Mouse (Mus musculus): ENCODE measurements at regions not wholly inside any gene's neighbourhood (a gene's known extent, or its start where the extent isn't known, plus 50 kb on each side); places are given as distances from the start of the nearest gene placed in this dataset.

GRCm38 (mm10) chr13:116619105-116619504, 309.6 kb upstream of the Isl1 start:
- no peak overlapping the region for H3K9ac ChIP-seq (ENCODE audit: low read length)
- 95% methylated on average over 5 of the region's 5 CpGs for WGBS

GRCm38 (mm10) chr13:116596346-116596745, 286.9 kb upstream of the Isl1 start:
- H3K27me3 ChIP-seq (ENCODE audit: control insufficient read depth, insufficient read depth, low read length): no peaks in the 10 kb centered on the region
- no peak overlapping the region for H3K27ac ChIP-seq (ENCODE audit: low read depth, low read length)
- no peaks in the 10 kb centered on the region for H3K36me3 ChIP-seq (ENCODE audit: control insufficient read depth, insufficient read depth, low read length)
- no peak overlapping the region for H3K4me2 ChIP-seq (ENCODE audit: low read depth, low read length, severe bottlenecking)
- ATAC-seq (replicated peaks; ENCODE audit: low FRiP score) (no peak), DNase-seq (ENCODE audit: low spot score) (no peak)
- no peaks in the 10 kb centered on the region for H3K9me3 ChIP-seq (ENCODE audit: control insufficient read depth, low read length)
- H3K4me1 ChIP-seq (replicated peaks; ENCODE audit: control insufficient read depth, insufficient read depth, low read length): no peaks in the 10 kb centered on the region
- no peak overlapping the region for H3K4me3 ChIP-seq (ENCODE audit: low read depth, low read length)
- 89% methylated on average over 4 of the region's 4 CpGs for WGBS
- H3K9ac ChIP-seq (ENCODE audit: low read length): no peak overlapping the region

More at GRCm38 (mm10) chr13:116619105-116619504, 309.6 kb upstream of the Isl1 start:
- Histone ChIP-seq H3K27ac (ENCODE audit: low read depth, low read length) (no peak overlapping the region), H3K36me3 (ENCODE audit: control insufficient read depth, insufficient read depth, low read length) (no peaks in the 10 kb centered on the region), H3K4me1 (replicated peaks; ENCODE audit: control insufficient read depth, insufficient read depth, low read length) (no peaks in the 10 kb centered on the region), H3K9me3 (ENCODE audit: control insufficient read depth, low read length) (no peaks in the 10 kb centered on the region), H3K4me3 (ENCODE audit: low read depth, low read length) (no peak overlapping the region), H3K27me3 (ENCODE audit: control insufficient read depth, insufficient read depth, low read length) (no peaks in the 10 kb centered on the region), H3K4me2 (ENCODE audit: low read depth, low read length, severe bottlenecking) (no peak overlapping the region)
- ATAC-seq (replicated peaks; ENCODE audit: low FRiP score) (no peak), DNase-seq (ENCODE audit: low spot score) (no peak)

- Histone ChIP-seq H3K27me3 (ENCODE audit: control insufficient read depth, insufficient read depth, low read length) (no peaks in the 10 kb centered on the region), H3K9me3 (ENCODE audit: control insufficient read depth, low read length) (no peaks in the 10 kb centered on the region), H3K36me3 (ENCODE audit: control insufficient read depth, insufficient read depth, low read length) (no peaks in the 10 kb centered on the region), H3K9ac (ENCODE audit: low read length) (no peak overlapping the region), H3K27ac (ENCODE audit: low read depth, low read length) (no peak overlapping the region), H3K4me3 (ENCODE audit: low read depth, low read length) (no peak overlapping the region), H3K4me1 (replicated peaks; ENCODE audit: control insufficient read depth, insufficient read depth, low read length) (no peaks in the 10 kb centered on the region), H3K4me2 (ENCODE audit: low read depth, low read length, severe bottlenecking) (no peak overlapping the region)
- 98% methylated on average over 2 of the region's 2 CpGs for WGBS
- DNase-seq (ENCODE audit: low spot score): no peak
- ATAC-seq (replicated peaks; ENCODE audit: low FRiP score): no peak
These were observed 286.0 kb upstream of the Isl1 start for GRCm38 (mm10) chr13:116595512-116595911.

GRCm38 (mm10) chr13:116575958-116576335, 266.5 kb upstream of the Isl1 start:
- no peak overlapping the region for H3K9ac ChIP-seq (ENCODE audit: low read length)
- no peak overlapping the region for H3K4me3 ChIP-seq (ENCODE audit: low read depth, low read length)
- ATAC-seq (replicated peaks; ENCODE audit: low FRiP score): peak; percentile 39
- H3K4me1 ChIP-seq (replicated peaks; ENCODE audit: control insufficient read depth, insufficient read depth, low read length): no peaks in the 10 kb centered on the region
- H3K27ac ChIP-seq (ENCODE audit: low read depth, low read length): no peak overlapping the region
- H3K36me3 ChIP-seq (ENCODE audit: control insufficient read depth, insufficient read depth, low read length): no peaks in the 10 kb centered on the region
- no peak for DNase-seq (ENCODE audit: low spot score)
- no peaks in the 10 kb centered on the region for H3K9me3 ChIP-seq (ENCODE audit: control insufficient read depth, low read length)
- H3K4me2 ChIP-seq (ENCODE audit: low read depth, low read length, severe bottlenecking): no peak overlapping the region
- peaks cover 3% of the 10 kb centered on the region for H3K27me3 ChIP-seq (ENCODE audit: control insufficient read depth, insufficient read depth, low read length)

GRCm38 (mm10) chr13:116575274-116575957, 265.9 kb upstream of the Isl1 start:
- peaks cover 3% of the 10 kb centered on the region for H3K27me3 ChIP-seq (ENCODE audit: control insufficient read depth, insufficient read depth, low read length)
- DNase-seq (ENCODE audit: low spot score): peak; percentile 66
- WGBS: 17% methylated on average over 11 of the region's 11 CpGs
- no peaks in the 10 kb centered on the region for H3K4me1 ChIP-seq (replicated peaks; ENCODE audit: control insufficient read depth, insufficient read depth, low read length)
- H3K4me2 ChIP-seq (ENCODE audit: low read depth, low read length, severe bottlenecking): no peak overlapping the region
- no peak overlapping the region for H3K9ac ChIP-seq (ENCODE audit: low read length)
- H3K4me3 ChIP-seq (ENCODE audit: low read depth, low read length): no peak overlapping the region
- no peaks in the 10 kb centered on the region for H3K9me3 ChIP-seq (ENCODE audit: control insufficient read depth, low read length)
- no peak overlapping the region for H3K27ac ChIP-seq (ENCODE audit: low read depth, low read length)
- ATAC-seq (replicated peaks; ENCODE audit: low FRiP score): peak; percentile 93
- no peaks in the 10 kb centered on the region for H3K36me3 ChIP-seq (ENCODE audit: control insufficient read depth, insufficient read depth, low read length)

- no peak for ATAC-seq (replicated peaks; ENCODE audit: low FRiP score)
- DNase-seq (ENCODE audit: low spot score): no peak
- Histone ChIP-seq H3K27ac (ENCODE audit: low read depth, low read length) (no peak overlapping the region), H3K36me3 (ENCODE audit: control insufficient read depth, insufficient read depth, low read length) (no peaks in the 10 kb centered on the region), H3K9me3 (ENCODE audit: control insufficient read depth, low read length) (no peaks in the 10 kb centered on the region), H3K4me3 (ENCODE audit: low read depth, low read length) (no peak overlapping the region), H3K27me3 (ENCODE audit: control insufficient read depth, insufficient read depth, low read length) (no peaks in the 10 kb centered on the region), H3K4me1 (replicated peaks; ENCODE audit: control insufficient read depth, insufficient read depth, low read length) (no peaks in the 10 kb centered on the region), H3K4me2 (ENCODE audit: low read depth, low read length, severe bottlenecking) (no peak overlapping the region), H3K9ac (ENCODE audit: low read length) (no peak overlapping the region)
- 79% methylated on average over 4 of the region's 4 CpGs for WGBS
These were observed 245.6 kb upstream of the Isl1 start for GRCm38 (mm10) chr13:116555053-116555452.

- H3K4me1 ChIP-seq (replicated peaks; ENCODE audit: control insufficient read depth, insufficient read depth, low read length): no peaks in the 10 kb centered on the region
- H3K36me3 ChIP-seq (ENCODE audit: control insufficient read depth, insufficient read depth, low read length): no peaks in the 10 kb centered on the region
- no peaks in the 10 kb centered on the region for H3K27me3 ChIP-seq (ENCODE audit: control insufficient read depth, insufficient read depth, low read length)
- 91% methylated on average over 3 of the region's 3 CpGs for WGBS
- H3K4me2 ChIP-seq (ENCODE audit: low read depth, low read length, severe bottlenecking): no peak overlapping the region
- no peak overlapping the region for H3K4me3 ChIP-seq (ENCODE audit: low read depth, low read length)
- no peaks in the 10 kb centered on the region for H3K9me3 ChIP-seq (ENCODE audit: control insufficient read depth, low read length)
- H3K9ac ChIP-seq (ENCODE audit: low read length): no peak overlapping the region
- H3K27ac ChIP-seq (ENCODE audit: low read depth, low read length): no peak overlapping the region
- ATAC-seq (replicated peaks; ENCODE audit: low FRiP score) (no peak), DNase-seq (ENCODE audit: low spot score) (no peak)
These were observed 225.7 kb upstream of the Isl1 start for GRCm38 (mm10) chr13:116535211-116535610.

GRCm38 (mm10) chr13:116533163-116533562, 223.7 kb upstream of the Isl1 start:
- no peak for DNase-seq (ENCODE audit: low spot score)
- H3K4me3 ChIP-seq (ENCODE audit: low read depth, low read length): no peak overlapping the region
- no peak overlapping the region for H3K4me2 ChIP-seq (ENCODE audit: low read depth, low read length, severe bottlenecking)
- H3K9me3 ChIP-seq (ENCODE audit: control insufficient read depth, low read length): no peaks in the 10 kb centered on the region
- H3K27me3 ChIP-seq (ENCODE audit: control insufficient read depth, insufficient read depth, low read length): no peaks in the 10 kb centered on the region
- H3K27ac ChIP-seq (ENCODE audit: low read depth, low read length): no peak overlapping the region
- ATAC-seq (replicated peaks; ENCODE audit: low FRiP score): no peak
- no peaks in the 10 kb centered on the region for H3K4me1 ChIP-seq (replicated peaks; ENCODE audit: control insufficient read depth, insufficient read depth, low read length)
- H3K36me3 ChIP-seq (ENCODE audit: control insufficient read depth, insufficient read depth, low read length): no peaks in the 10 kb centered on the region
- no peak overlapping the region for H3K9ac ChIP-seq (ENCODE audit: low read length)
- 85% methylated on average over 3 of the region's 3 CpGs for WGBS

GRCm38 (mm10) chr13:116528289-116528688, 218.8 kb upstream of the Isl1 start:
- Histone ChIP-seq H3K4me3 (ENCODE audit: low read depth, low read length) (no peak overlapping the region), H3K4me1 (replicated peaks; ENCODE audit: control insufficient read depth, insufficient read depth, low read length) (peaks cover 3% of the 10 kb centered on the region; the same call in 1 of the 2 replicates), H3K4me2 (ENCODE audit: low read depth, low read length, severe bottlenecking) (no peak overlapping the region), H3K27me3 (ENCODE audit: control insufficient read depth, insufficient read depth, low read length) (no peaks in the 10 kb centered on the region), H3K27ac (ENCODE audit: low read depth, low read length) (no peak overlapping the region), H3K9ac (ENCODE audit: low read length) (no peak overlapping the region), H3K36me3 (ENCODE audit: control insufficient read depth, insufficient read depth, low read length) (no peaks in the 10 kb centered on the region), H3K9me3 (ENCODE audit: control insufficient read depth, low read length) (no peaks in the 10 kb centered on the region)
- 51% methylated on average over 1 of the region's 1 CpGs for WGBS
- ATAC-seq (replicated peaks; ENCODE audit: low FRiP score): no peak
- no peak for DNase-seq (ENCODE audit: low spot score)

Measured in forebrain, embryonic 11.5 days (tissue).